Comparison of ENCODE assay signal across 9 mouse cellular contexts in genomic region chr11:79336722-79337267, GRCm38 (mm10). TPM values are rescaled to one million over a fixed set of nuclear protein-coding genes. Genes with fewer than 3 reads are reported as not detected.
DNase-seq lines count a peak whose midpoint lies in the region; ATAC-seq lines count a peak whose summit lies in the region.
"Had no signal": no experiment of that assay in that cellular context is flagged by ENCODE, and none has a peak within 500 bp of the region (broad histone marks: within the 10 kb centered on the region; RNA-seq: fewer than 3 reads in every experiment).

No protein-coding gene starts in this region.

- ATAC-seq in kidney, embryonic 14.5 days (ENCODE audit: low FRiP score, low TSS enrichment) = no peak
- ATAC-seq in megakaryocyte-erythroid progenitor cell, adult 5-6 weeks (replicated peaks; ENCODE audit: low FRiP score, low TSS enrichment, poor library complexity, severe bottlenecking) = no peak

- no peak overlapping the region for H3K4me2 ChIP-seq in kidney, embryonic 14.5 days (replicated peaks; ENCODE audit: low read depth, low read length)

- H3K4me3 ChIP-seq in kidney, embryonic 14.5 days (ENCODE audit: low read length) = no peak overlapping the region

- no peak overlapping the region for H3K27ac ChIP-seq in kidney, embryonic 14.5 days (ENCODE audit: low read depth, low read length)

- no peaks in the 10 kb centered on the region; the same call in 1 of the 2 replicates for H3K36me3 ChIP-seq in kidney, embryonic 14.5 days (ENCODE audit: control insufficient read depth, insufficient read depth, low read length)

- H3K27me3 ChIP-seq in kidney, embryonic 14.5 days (ENCODE audit: control insufficient read depth, insufficient read depth, low read length) = no peaks in the 10 kb centered on the region

- peaks cover 4% of the 10 kb centered on the region; the same call in 1 of the 2 replicates for H3K9me3 ChIP-seq in kidney, embryonic 14.5 days (ENCODE audit: control insufficient read depth, low read length)

- H3K9ac ChIP-seq in kidney, embryonic 14.5 days (ENCODE audit: low read depth, low read length) = no peak overlapping the region

- WGBS in kidney, embryonic 14.5 days = 92% methylated on average over 5 of the region's 5 CpGs

- DNase-seq in kidney, postnatal 10 days = peak; percentile 35
- peak; percentile 30 for DNase-seq in NIH3T3 (ENCODE audit: low read depth)
- peak; percentile 22 for DNase-seq in c-Kit-positive CD71-positive TER-119-positive erythroid progenitor cells, embryonic 14.5 days (ENCODE audit: low spot score)
- DNase-seq in spleen, postnatal 4 days (ENCODE audit: low spot score in 2 of 2) = peak; percentile 25 to 73
- no peak for DNase-seq in adrenal gland, adult 8-10 months
- DNase-seq: heart, postnatal 14 days had no signal

- H3K4me1 ChIP-seq in kidney, embryonic 14.5 days (ENCODE audit: control insufficient read depth, insufficient read depth, low read length) = peaks cover 12% of the 10 kb centered on the region; the same call in 1 of the 2 replicates

RNA-seq across cellular contexts. Expression of gene Nf1, which starts 2.7 kb away (rescaled TPM):
- polyA plus RNA-seq in kidney, embryonic 14.5 days (2014; fragmentation: Nextera tagmentation; extraction: Ambion mirVana) = 14.5 and 14.8 TPM in 2 replicates
- 23.3 and 27.5 TPM in 2 replicates for total RNA-seq in megakaryocyte-erythroid progenitor cell, adult 5-6 weeks (2014; fragmentation: Nextera tagmentation)
- 10.6 and 11.7 TPM in 2 replicates for total RNA-seq in megakaryocyte-erythroid progenitor cell, adult 5-6 weeks (2017)
- total RNA-seq in adrenal gland, adult 8-10 months (2022) = 10 to 100 TPM; 62.4 to 91.7 (median 77.9) TPM

RNA-seq across cellular contexts. Expression of gene Gm9964, which starts 40.1 kb away (rescaled TPM):
- polyA plus RNA-seq in kidney, embryonic 14.5 days (2014; fragmentation: Nextera tagmentation; extraction: Ambion mirVana) = not detected in 2 replicates
- total RNA-seq in megakaryocyte-erythroid progenitor cell, adult 5-6 weeks (2014; fragmentation: Nextera tagmentation) = not detected in 2 replicates
- not detected in 2 replicates for total RNA-seq in megakaryocyte-erythroid progenitor cell, adult 5-6 weeks (2017)
- not detected for total RNA-seq in adrenal gland, adult 8-10 months (2022)
- total RNA-seq: heart, postnatal 14 days; monocyte, adult 5-6 weeks had no signal
